Mouse (Mus musculus): ENCODE data around the gene Utp18. TPM values are rescaled to one million over a fixed set of nuclear protein-coding genes. Genes with fewer than 3 reads are reported as not detected.

Gene Utp18
- polyA plus RNA-seq, 1 experiment from 2014 or later = 34.8 TPM

- no peak for DNase-seq (ENCODE audit: low spot score)
- Histone ChIP-seq H3K27ac (replicated peaks) (no peak overlapping the region), H3K36me3 (replicated peaks) (peaks cover 80% of the 10 kb centered on the region), H3K4me1 (no peaks in the 10 kb centered on the region), H3K9me3 (no peaks in the 10 kb centered on the region), H3K27me3 (replicated peaks; ENCODE audit: low read depth, poor library complexity, severe bottlenecking) (no peaks in the 10 kb centered on the region), H3K4me3 (no peak overlapping the region)
- WGBS = 83% methylated on average over 1 of the region's 1 CpGs
These were observed 22.9 kb downstream of the Utp18 start for GRCm38 (mm10) chr11:93862638-93863037.

GRCm38 (mm10) chr11:93862045-93862623, 23.4 kb downstream of the Utp18 start:
- Histone ChIP-seq H3K36me3 (replicated peaks) (peaks cover 75% of the 10 kb centered on the region), H3K4me3 (no peak overlapping the region), H3K27ac (replicated peaks) (no peak overlapping the region), H3K4me1 (no peaks in the 10 kb centered on the region), H3K9me3 (no peaks in the 10 kb centered on the region), H3K27me3 (replicated peaks; ENCODE audit: low read depth, poor library complexity, severe bottlenecking) (no peaks in the 10 kb centered on the region)
- 92% methylated on average over 4 of the region's 4 CpGs for WGBS
- no peak for DNase-seq (ENCODE audit: low spot score)

GRCm38 (mm10) chr11:93861193-93861592, 24.4 kb downstream of the Utp18 start:
- Histone ChIP-seq H3K36me3 (replicated peaks) (peaks cover 66% of the 10 kb centered on the region), H3K4me1 (no peaks in the 10 kb centered on the region), H3K27ac (replicated peaks) (no peak overlapping the region), H3K4me3 (no peak overlapping the region), H3K9me3 (no peaks in the 10 kb centered on the region), H3K27me3 (replicated peaks; ENCODE audit: low read depth, poor library complexity, severe bottlenecking) (no peaks in the 10 kb centered on the region)
- no peak for DNase-seq (ENCODE audit: low spot score)
- 89% methylated on average over 2 of the region's 2 CpGs for WGBS

- H3K27me3 ChIP-seq (replicated peaks; ENCODE audit: low read depth, poor library complexity, severe bottlenecking) = no peaks in the 10 kb centered on the region
- no peak overlapping the region for H3K4me3 ChIP-seq
- DNase-seq (ENCODE audit: low spot score) = no peak
- peaks cover 60% of the 10 kb centered on the region for H3K36me3 ChIP-seq (replicated peaks)
- H3K9me3 ChIP-seq = no peaks in the 10 kb centered on the region
- no peak overlapping the region for H3K27ac ChIP-seq (replicated peaks)
- 98% methylated on average over 1 of the region's 1 CpGs for WGBS
- H3K4me1 ChIP-seq = no peaks in the 10 kb centered on the region
These were observed 24.9 kb downstream of the Utp18 start for GRCm38 (mm10) chr11:93860540-93861172.

- H3K4me3 ChIP-seq = no peak overlapping the region
- H3K9me3 ChIP-seq = no peaks in the 10 kb centered on the region
- no peak overlapping the region for H3K27ac ChIP-seq (replicated peaks)
- WGBS = 9% methylated on average over 6 of the region's 6 CpGs
- peaks cover 25% of the 10 kb centered on the region for H3K36me3 ChIP-seq (replicated peaks)
- no peaks in the 10 kb centered on the region for H3K27me3 ChIP-seq (replicated peaks; ENCODE audit: low read depth, poor library complexity, severe bottlenecking)
- no peaks in the 10 kb centered on the region for H3K4me1 ChIP-seq
- peak; percentile 78 for DNase-seq (ENCODE audit: low spot score)
These were observed 29.1 kb downstream of the Utp18 start for GRCm38 (mm10) chr11:93856284-93856955.

GRCm38 (mm10) chr11:93852546-93852945, 33.0 kb downstream of the Utp18 start:
- H3K4me1 ChIP-seq = 0 out of 2 replicates have a peak, but pooled peaks cover 2% of the 10 kb centered on the region
- 95% methylated on average over 3 of the region's 3 CpGs for WGBS
- no peak for DNase-seq (ENCODE audit: low spot score)
- no peaks in the 10 kb centered on the region for H3K36me3 ChIP-seq (replicated peaks)
- H3K9me3 ChIP-seq = no peaks in the 10 kb centered on the region
- H3K4me3 ChIP-seq = no peak overlapping the region
- H3K27me3 ChIP-seq (replicated peaks; ENCODE audit: low read depth, poor library complexity, severe bottlenecking) = no peaks in the 10 kb centered on the region
- H3K27ac ChIP-seq (replicated peaks) = no peak overlapping the region

- no peaks in the 10 kb centered on the region for H3K27me3 ChIP-seq (replicated peaks; ENCODE audit: low read depth, poor library complexity, severe bottlenecking)
- no peaks in the 10 kb centered on the region for H3K9me3 ChIP-seq
- no peak overlapping the region for H3K27ac ChIP-seq (replicated peaks)
- WGBS = 17% methylated on average over 2 of the region's 2 CpGs
- no peak for DNase-seq (ENCODE audit: low spot score)
- no peak overlapping the region for H3K4me3 ChIP-seq
- no peaks in the 10 kb centered on the region for H3K36me3 ChIP-seq (replicated peaks)
- 0 out of 2 replicates have a peak, but pooled peaks cover 2% of the 10 kb centered on the region for H3K4me1 ChIP-seq
These were observed 38.2 kb downstream of the Utp18 start for GRCm38 (mm10) chr11:93847342-93847741.

GRCm38 (mm10) chr11:93835800-93836199, 49.8 kb downstream of the Utp18 start:
- Histone ChIP-seq H3K4me1 (no peaks in the 10 kb centered on the region), H3K27ac (replicated peaks) (no peak overlapping the region), H3K36me3 (replicated peaks) (no peaks in the 10 kb centered on the region), H3K9me3 (no peaks in the 10 kb centered on the region), H3K27me3 (replicated peaks; ENCODE audit: low read depth, poor library complexity, severe bottlenecking) (no peaks in the 10 kb centered on the region), H3K4me3 (no peak overlapping the region)
- 70% methylated on average over 2 of the region's 2 CpGs for WGBS
- DNase-seq (ENCODE audit: low spot score) = no peak

GRCm38 (mm10) chr11:93829971-93830370, 55.6 kb downstream of the Utp18 start:
- no peaks in the 10 kb centered on the region for H3K4me1 ChIP-seq
- no peaks in the 10 kb centered on the region for H3K9me3 ChIP-seq
- H3K27me3 ChIP-seq (replicated peaks; ENCODE audit: low read depth, poor library complexity, severe bottlenecking) = no peaks in the 10 kb centered on the region
- no peak overlapping the region for H3K4me3 ChIP-seq
- no peak overlapping the region for H3K27ac ChIP-seq (replicated peaks)
- 93% methylated on average over 8 of the region's 8 CpGs for WGBS
- no peaks in the 10 kb centered on the region for H3K36me3 ChIP-seq (replicated peaks)
- DNase-seq (ENCODE audit: low spot score) = no peak

GRCm38 (mm10) chr11:93829327-93829679, 56.3 kb downstream of the Utp18 start:
- Histone ChIP-seq H3K36me3 (replicated peaks) (no peaks in the 10 kb centered on the region), H3K27ac (replicated peaks) (no peak overlapping the region), H3K9me3 (no peaks in the 10 kb centered on the region), H3K4me1 (no peaks in the 10 kb centered on the region), H3K4me3 (no peak overlapping the region), H3K27me3 (replicated peaks; ENCODE audit: low read depth, poor library complexity, severe bottlenecking) (no peaks in the 10 kb centered on the region)
- no peak for DNase-seq (ENCODE audit: low spot score)
- 82% methylated on average over 6 of the region's 6 CpGs for WGBS

GRCm38 (mm10) chr11:93828619-93829326, 56.8 kb downstream of the Utp18 start:
- no peak overlapping the region for H3K27ac ChIP-seq (replicated peaks)
- H3K4me3 ChIP-seq = no peak overlapping the region
- WGBS = 80% methylated on average over 14 of the region's 14 CpGs
- H3K27me3 ChIP-seq (replicated peaks; ENCODE audit: low read depth, poor library complexity, severe bottlenecking) = no peaks in the 10 kb centered on the region
- H3K36me3 ChIP-seq (replicated peaks) = no peaks in the 10 kb centered on the region
- no peaks in the 10 kb centered on the region for H3K4me1 ChIP-seq
- H3K9me3 ChIP-seq = no peaks in the 10 kb centered on the region
- DNase-seq (ENCODE audit: low spot score) = no peak

- 77% methylated on average over 2 of the region's 2 CpGs for WGBS
- no peaks in the 10 kb centered on the region for H3K36me3 ChIP-seq (replicated peaks)
- no peaks in the 10 kb centered on the region for H3K27me3 ChIP-seq (replicated peaks; ENCODE audit: low read depth, poor library complexity, severe bottlenecking)
- no peaks in the 10 kb centered on the region for H3K9me3 ChIP-seq
- H3K4me1 ChIP-seq = peaks cover 17% of the 10 kb centered on the region
- no peak overlapping the region for H3K4me3 ChIP-seq
- no peak for DNase-seq (ENCODE audit: low spot score)
- H3K27ac ChIP-seq (replicated peaks) = no peak overlapping the region
These were observed 63.3 kb downstream of the Utp18 start for GRCm38 (mm10) chr11:93822261-93822660.
